Mouse (Mus musculus) spleen, adult 2 months (tissue): ENCODE results near the gene Irx3.

Experiments
- CTCF ChIP-seq: fragments of 200-500 bp; IDR thresholded peaks from 2 replicates; pipeline ENCODE4 v1.5.1; 2011; ENCODE audit warnings: mild to moderate bottlenecking, inconsistent platforms; ENCODE audit not compliant: insufficient read depth, insufficient read length, insufficient replicate concordance; ENCODE audit errors: extremely low read depth
- POLR2A ChIP-seq: fragments of 200-500 bp; IDR thresholded peaks from 2 replicates; pipeline ENCODE4 v1.6.1; 2011; ENCODE audit warnings: low read depth, low read length, inconsistent platforms

GRCm38 (mm10) chr8:91804403-91805253, 2.8 kb upstream of the Irx3 start:
- no peak for TF ChIP-seq POLR2A
- no peak for TF ChIP-seq CTCF
